In the genomic region with DNA sequence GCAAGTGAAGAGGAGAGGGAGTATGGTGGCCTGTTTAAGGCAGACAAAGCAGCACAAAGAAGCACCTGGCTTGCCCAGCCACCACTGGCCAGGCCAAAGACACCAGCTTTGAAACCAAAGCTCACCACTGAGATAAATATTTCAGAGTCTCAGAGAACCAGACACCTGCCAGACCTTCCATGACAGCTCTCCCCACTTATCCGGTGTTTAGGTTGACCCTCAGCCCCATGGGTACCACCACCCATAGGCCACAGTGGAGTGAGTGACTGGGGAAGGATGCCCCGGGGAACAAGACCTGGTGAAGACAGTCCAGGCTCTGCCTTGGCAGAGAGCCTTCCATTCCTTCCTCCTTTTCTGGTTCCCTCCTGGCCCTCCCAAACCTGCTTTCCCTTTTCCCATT, we compare ENCODE assay signal across 9 mouse cellular contexts. TPM values are rescaled to one million over a fixed set of nuclear protein-coding genes. Genes with fewer than 3 reads are reported as not detected.
DNase-seq lines count a peak whose midpoint lies in the region; ATAC-seq and TF ChIP-seq lines count a peak whose summit lies in the region.
"Had no signal": no experiment of that assay in that cellular context is flagged by ENCODE, and none has a peak within 500 bp of the region (broad histone marks: within the 10 kb centered on the region; RNA-seq: fewer than 3 reads in every experiment).

No protein-coding gene starts in this region.

- peak in 1 of 2 experiments; percentile 36 for DNase-seq in heart, adult 2 months
- no peak for DNase-seq in heart, postnatal 4 days
- DNase-seq in lung, embryonic 14.5 days = no peak
- no peak for DNase-seq in lung, postnatal 25 days (ENCODE audit: low spot score)
- DNase-seq in ovary, postnatal 14 days (ENCODE audit: low spot score) = no peak
- no peak for DNase-seq in spleen, adult 18-20 months
- DNase-seq: adrenal gland, postnatal 36 days had no signal

- peak overlapping the region; percentile 30 for H3K9ac ChIP-seq in heart, adult 2 months (ENCODE audit: low read depth, low read length)
- H3K9ac ChIP-seq in lung, embryonic 14.5 days = no peak overlapping the region
- H3K9ac ChIP-seq in heart, embryonic 15.5 days = peak overlapping the region; percentile 18; the same call in 1 of the 2 replicates
- no peak overlapping the region for H3K9ac ChIP-seq in neural tube, embryonic 14.5 days (replicated peaks; ENCODE audit: low read depth, low read length)

- 46% methylated on average over 2 of the region's 2 CpGs for WGBS in heart, adult 2 months
- WGBS in lung, embryonic 14.5 days = 51% methylated on average over 2 of the region's 2 CpGs
- WGBS in heart, embryonic 15.5 days = 69% methylated on average over 2 of the region's 2 CpGs
- WGBS in neural tube, embryonic 14.5 days = 81% methylated on average over 2 of the region's 2 CpGs

- H3K4me1 ChIP-seq in heart, adult 2 months (ENCODE audit: control insufficient read depth, insufficient read depth, low read length) = peaks cover 38% of the 10 kb centered on the region
- peaks cover 17% of the 10 kb centered on the region; the same call in 1 of the 2 replicates for H3K4me1 ChIP-seq in lung, embryonic 14.5 days (ENCODE audit: insufficient read depth)
- H3K4me1 ChIP-seq in heart, embryonic 15.5 days (replicated peaks) = peaks cover 63% of the 10 kb centered on the region
- H3K4me1 ChIP-seq in neural tube, embryonic 14.5 days (ENCODE audit: control insufficient read depth, insufficient read depth, low read length) = peaks cover 7% of the 10 kb centered on the region; the same call in 1 of the 2 replicates

- H3K27ac ChIP-seq in heart, adult 2 months = peak overlapping the region; percentile 97
- no peak overlapping the region for H3K27ac ChIP-seq in lung, embryonic 14.5 days (ENCODE audit: low read depth)
- H3K27ac ChIP-seq in heart, embryonic 15.5 days = peak overlapping the region; percentile 91; the same call in 1 of the 2 replicates
- no peak overlapping the region for H3K27ac ChIP-seq in neural tube, embryonic 14.5 days (ENCODE audit: low read depth, low read length)

- H3K36me3 ChIP-seq in heart, adult 2 months (ENCODE audit: control insufficient read depth, insufficient read depth, low read length) = peaks cover 4% of the 10 kb centered on the region; the same call in 1 of the 2 replicates
- no peaks in the 10 kb centered on the region; the same call in 1 of the 2 replicates for H3K36me3 ChIP-seq in lung, embryonic 14.5 days (ENCODE audit: insufficient read depth)
- no peaks in the 10 kb centered on the region for H3K36me3 ChIP-seq in heart, embryonic 15.5 days
- H3K36me3 ChIP-seq in neural tube, embryonic 14.5 days (ENCODE audit: control insufficient read depth, insufficient read depth, low read length) = no peaks in the 10 kb centered on the region; the same call in 1 of the 2 replicates

- peak overlapping the region; percentile 81 for H3K4me3 ChIP-seq in heart, adult 2 months
- H3K4me3 ChIP-seq in lung, embryonic 14.5 days (ENCODE audit: low read depth, low read length) = peak overlapping the region; percentile 73
- H3K4me3 ChIP-seq in heart, embryonic 15.5 days = peak overlapping the region; percentile 76
- no peak overlapping the region for H3K4me3 ChIP-seq in neural tube, embryonic 14.5 days (ENCODE audit: low read depth, low read length)

- no peaks in the 10 kb centered on the region for H3K27me3 ChIP-seq in heart, adult 2 months (ENCODE audit: control insufficient read depth, insufficient read depth, low read length)
- no peaks in the 10 kb centered on the region for H3K27me3 ChIP-seq in lung, embryonic 14.5 days (ENCODE audit: insufficient read depth, low read length)
- no peaks in the 10 kb centered on the region for H3K27me3 ChIP-seq in heart, embryonic 15.5 days
- H3K27me3 ChIP-seq in neural tube, embryonic 14.5 days (ENCODE audit: control insufficient read depth, insufficient read depth, low read length) = no peaks in the 10 kb centered on the region

- TF ChIP-seq POLR2A in heart, adult 2 months (IDR thresholded peaks at IDR 0.05; ENCODE audit: insufficient read depth, low read depth, low read length) = no peak

- intact Hi-C loops in heart, adult 2 months (cut with DNase I) = no loop called here

- no peaks in the 10 kb centered on the region for H3K9me3 ChIP-seq in lung, embryonic 14.5 days (ENCODE audit: low read depth, low read length)
- H3K9me3 ChIP-seq in heart, embryonic 15.5 days (replicated peaks) = no peaks in the 10 kb centered on the region
- H3K9me3 ChIP-seq in neural tube, embryonic 14.5 days (ENCODE audit: control insufficient read depth, low read length) = no peaks in the 10 kb centered on the region

- ATAC-seq in lung, embryonic 14.5 days (ENCODE audit: insufficient read depth) = no peak
- no peak for ATAC-seq in heart, embryonic 15.5 days (replicated peaks; ENCODE audit: insufficient number of reproducible peaks, insufficient read depth, low FRiP score, low read depth)
- no peak for ATAC-seq in neural tube, embryonic 14.5 days (ENCODE audit: low read depth)

- TF ChIP-seq EP300 in heart, adult 2 months (IDR thresholded peaks at IDR 0.05; ENCODE audit: insufficient read depth, low read depth, low read length) = no peak

- no peak for TF ChIP-seq CTCF in heart, adult 2 months (IDR thresholded peaks at IDR 0.05)
- TF ChIP-seq CTCF in lung, embryonic 14.5 days (IDR thresholded peaks at IDR 0.05; ENCODE audit: low read depth) = no peak

- 0 out of 2 replicates have a peak, but pooled peaks cover 5% of the 10 kb centered on the region for H3K79me2 ChIP-seq in heart, adult 2 months (replicated peaks; ENCODE audit: control insufficient read depth, insufficient read depth, low read length)

- H3K4me2 ChIP-seq in lung, embryonic 14.5 days = peak overlapping the region; percentile 84
- peak overlapping the region; percentile 75 for H3K4me2 ChIP-seq in heart, embryonic 15.5 days
- H3K4me2 ChIP-seq in neural tube, embryonic 14.5 days (ENCODE audit: low read depth, low read length) = peak overlapping the region; percentile 60; the same call in 1 of the 2 replicates

RNA-seq across cellular contexts. Expression of gene Tmbim1, which starts 2.6 kb away (rescaled TPM):
- 10 to 100 TPM; 41.3 to 48.1 TPM for total RNA-seq in heart, adult 2 months (2021)
- polyA plus RNA-seq in heart, adult 2 months (2012; rRNA removed) = 97.1 and 148 TPM in 2 replicates
- 10 to 100 TPM; 43.4 to 44.3 TPM for total RNA-seq in heart, postnatal 4 days (2021)
- polyA plus RNA-seq in lung, embryonic 14.5 days (2014; fragmentation: Nextera tagmentation; extraction: Ambion mirVana) = 25.5 and 29.8 TPM in 2 replicates
- 44.9 and 48.1 TPM in 2 replicates for polyA plus RNA-seq in heart, embryonic 15.5 days (2015; fragmentation: Nextera tagmentation; extraction: Ambion mirVana)
- polyA plus RNA-seq in neural tube, embryonic 14.5 days (2014; fragmentation: Nextera tagmentation; extraction: Ambion mirVana) = 7.3 and 7.5 TPM in 2 replicates

RNA-seq across cellular contexts. Expression of gene Pnkd, which starts 18.1 kb away (rescaled TPM):
- 100 to 1,000 TPM; 126 to 140 TPM for total RNA-seq in heart, adult 2 months (2021)
- 104 and 113 TPM in 2 replicates for polyA plus RNA-seq in heart, adult 2 months (2012; rRNA removed)
- 100 to 1,000 TPM; 198 to 211 TPM for total RNA-seq in heart, postnatal 4 days (2021)
- 103 and 104 TPM in 2 replicates for polyA plus RNA-seq in lung, embryonic 14.5 days (2014; fragmentation: Nextera tagmentation; extraction: Ambion mirVana)
- polyA plus RNA-seq in heart, embryonic 15.5 days (2015; fragmentation: Nextera tagmentation; extraction: Ambion mirVana) = 276 and 288 TPM in 2 replicates
- polyA plus RNA-seq in neural tube, embryonic 14.5 days (2014; fragmentation: Nextera tagmentation; extraction: Ambion mirVana) = 137 and 145 TPM in 2 replicates

RNA-seq across cellular contexts. Expression of gene Aamp, which starts 18.3 kb away (rescaled TPM):
- 100 to 1,000 TPM in 1 of 2 experiments, 10 to 100 TPM in 1; 89.3 to 100 TPM for total RNA-seq in heart, adult 2 months (2021)
- polyA plus RNA-seq in heart, adult 2 months (2012; rRNA removed) = 116 and 135 TPM in 2 replicates
- total RNA-seq in heart, postnatal 4 days (2021) = 100 to 1,000 TPM; 103 to 105 TPM
- 233 and 236 TPM in 2 replicates for polyA plus RNA-seq in lung, embryonic 14.5 days (2014; fragmentation: Nextera tagmentation; extraction: Ambion mirVana)
- polyA plus RNA-seq in heart, embryonic 15.5 days (2015; fragmentation: Nextera tagmentation; extraction: Ambion mirVana) = 168 and 209 TPM in 2 replicates
- 188 and 204 TPM in 2 replicates for polyA plus RNA-seq in neural tube, embryonic 14.5 days (2014; fragmentation: Nextera tagmentation; extraction: Ambion mirVana)

RNA-seq across cellular contexts. Expression of gene Gpbar1, which starts 24.5 kb away (rescaled TPM):
- not detected for total RNA-seq in heart, adult 2 months (2021)
- polyA plus RNA-seq in heart, adult 2 months (2012; rRNA removed) = 0.14 and 0.15 TPM in 2 replicates
- not detected for total RNA-seq in heart, postnatal 4 days (2021)
- 0.18 and 0.57 TPM in 2 replicates for polyA plus RNA-seq in lung, embryonic 14.5 days (2014; fragmentation: Nextera tagmentation; extraction: Ambion mirVana)
- polyA plus RNA-seq in heart, embryonic 15.5 days (2015; fragmentation: Nextera tagmentation; extraction: Ambion mirVana) = 0.13 and 0.34 TPM in 2 replicates
- not detected in 2 replicates for polyA plus RNA-seq in neural tube, embryonic 14.5 days (2014; fragmentation: Nextera tagmentation; extraction: Ambion mirVana)
- total RNA-seq: adrenal gland, postnatal 36 days had no signal

RNA-seq across cellular contexts. Expression of gene Catip, which starts 59.1 kb away (rescaled TPM):
- total RNA-seq in heart, adult 2 months (2021) = under 1 TPM; 0.29 to 0.34 TPM
- polyA plus RNA-seq in heart, adult 2 months (2012; rRNA removed) = 1.1 and 2.3 TPM in 2 replicates
- under 1 TPM; 0.32 to 0.33 TPM for total RNA-seq in heart, postnatal 4 days (2021)
- polyA plus RNA-seq in lung, embryonic 14.5 days (2014; fragmentation: Nextera tagmentation; extraction: Ambion mirVana) = 0.62 and 0.63 TPM in 2 replicates
- polyA plus RNA-seq in heart, embryonic 15.5 days (2015; fragmentation: Nextera tagmentation; extraction: Ambion mirVana) = 0.38 and 0.39 TPM in 2 replicates
- polyA plus RNA-seq in neural tube, embryonic 14.5 days (2014; fragmentation: Nextera tagmentation; extraction: Ambion mirVana) = 0.86 and 1.1 TPM in 2 replicates

Comparison
In these comparisons a context has a peak if more than half of its experiments do, and no peak if none do; other contexts are left out.
1. H3K27ac ChIP-seq: peak in heart, adult 2 months (single experiment) and heart, embryonic 15.5 days (single experiment); none in lung, embryonic 14.5 days (single experiment) and neural tube, embryonic 14.5 days (single experiment).
2. H3K9ac ChIP-seq: peak in heart, adult 2 months (single experiment) and heart, embryonic 15.5 days (single experiment); none in lung, embryonic 14.5 days (single experiment) and neural tube, embryonic 14.5 days (single experiment).
3. Peak in every context shown above with its lines, with median percentiles within 50 percentile points of each other: H3K4me2 ChIP-seq.